Mouse (Mus musculus): ENCODE results near the gene Ogg1. TPM values are rescaled to one million over a fixed set of nuclear protein-coding genes. Genes with fewer than 3 reads are reported as not detected.

Gene Ogg1
- total RNA-seq, 2 experiments from 2014 or later = 9.1 to 10.6 TPM

DNA sequence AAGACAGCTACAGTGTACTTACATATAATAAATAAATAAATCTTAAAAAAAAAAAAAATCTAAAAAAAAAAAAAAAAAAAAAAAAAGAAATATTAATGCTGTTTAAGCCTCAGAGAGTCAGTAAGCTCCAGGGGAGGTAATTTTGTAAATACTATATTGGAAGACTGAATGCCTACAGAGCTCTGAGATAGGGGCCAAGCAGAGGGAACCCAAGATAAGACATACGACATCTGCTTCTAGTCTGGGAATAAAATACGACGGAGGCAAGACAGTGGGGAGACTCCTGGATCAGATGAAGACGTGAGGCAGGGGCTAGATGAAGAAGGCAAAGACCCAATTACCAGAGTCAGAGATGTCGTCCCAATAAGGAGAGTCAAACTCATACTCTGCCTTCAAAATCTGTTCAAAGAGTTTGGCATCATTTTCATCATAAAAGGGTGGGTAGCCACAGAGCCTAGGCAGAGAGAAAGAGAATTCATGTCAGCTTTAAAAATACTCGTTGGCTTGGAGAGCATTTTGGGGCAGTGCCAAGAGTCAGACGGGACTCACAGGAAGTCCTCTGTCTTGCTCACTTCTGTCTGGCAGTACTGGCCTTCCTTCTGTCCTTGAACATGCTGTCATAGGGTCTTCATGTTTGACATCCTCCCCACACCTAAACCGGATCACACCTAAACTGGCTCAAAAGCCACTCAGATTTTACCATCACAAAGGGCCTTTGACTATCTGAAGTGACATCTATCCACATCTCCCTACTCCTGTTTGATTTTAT is 10.3 kb downstream of the Ogg1 start:
- no peak overlapping the region for H3K4me3 ChIP-seq
- TF ChIP-seq CTCF (conservative IDR thresholded peaks at IDR 0.05) = no peak
- peak overlapping the region; percentile 48; the same call in 1 of the 2 replicates for H3K27ac ChIP-seq
- no peak for DNase-seq (ENCODE audit: low spot score in 2 of 2)

GRCm38 (mm10) chr6:113341574-113341973 is 14.8 kb downstream of the Ogg1 start:
- H3K27ac ChIP-seq = peak overlapping the region; percentile 82
- TF ChIP-seq CTCF (conservative IDR thresholded peaks at IDR 0.05) = no peak
- peak overlapping the region; percentile 19 for H3K4me3 ChIP-seq
- no peak for DNase-seq (ENCODE audit: low spot score in 2 of 2)

DNA sequence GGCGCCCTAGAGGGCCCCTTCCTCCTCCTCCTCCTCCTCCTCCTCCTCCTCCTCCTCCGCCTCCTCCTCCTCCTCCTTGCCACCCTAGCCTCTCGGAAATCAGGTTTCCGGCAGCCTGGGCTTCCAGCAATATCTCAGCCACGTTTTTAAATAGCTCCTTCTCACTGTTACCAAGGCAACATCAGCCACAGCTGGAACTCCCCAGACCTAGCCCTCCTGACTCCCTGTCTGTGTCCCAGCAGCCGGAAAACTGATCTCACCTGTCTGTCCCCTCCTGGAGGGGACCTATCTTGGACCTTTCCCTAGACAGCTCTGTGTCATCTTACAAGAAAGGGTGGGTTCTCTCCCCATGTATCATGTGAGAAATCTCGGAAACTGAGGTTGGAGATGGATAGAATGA is 15.5 kb downstream of the Ogg1 start:
- no peak for DNase-seq (ENCODE audit: low spot score in 2 of 2)
- Histone ChIP-seq H3K4me3 (peak overlapping the region; percentile 70; the same call in 1 of the 2 replicates), H3K27ac (peak overlapping the region; percentile 92)
- TF ChIP-seq CTCF (conservative IDR thresholded peaks at IDR 0.05) = no peak

GRCm38 (mm10) chr6:113343177-113344092 is 16.7 kb downstream of the Ogg1 start, which contains the start of gene Camk1:
Gene Camk1 (minus strand): TSS chr6:113343984.
- DNase-seq (ENCODE audit: low spot score in 2 of 2) = peak; percentile 53 to 56
- H3K27ac ChIP-seq = peak within 1 kb of the TSS; percentile 92
- TF ChIP-seq CTCF (conservative IDR thresholded peaks at IDR 0.05) = no peak

DNA sequence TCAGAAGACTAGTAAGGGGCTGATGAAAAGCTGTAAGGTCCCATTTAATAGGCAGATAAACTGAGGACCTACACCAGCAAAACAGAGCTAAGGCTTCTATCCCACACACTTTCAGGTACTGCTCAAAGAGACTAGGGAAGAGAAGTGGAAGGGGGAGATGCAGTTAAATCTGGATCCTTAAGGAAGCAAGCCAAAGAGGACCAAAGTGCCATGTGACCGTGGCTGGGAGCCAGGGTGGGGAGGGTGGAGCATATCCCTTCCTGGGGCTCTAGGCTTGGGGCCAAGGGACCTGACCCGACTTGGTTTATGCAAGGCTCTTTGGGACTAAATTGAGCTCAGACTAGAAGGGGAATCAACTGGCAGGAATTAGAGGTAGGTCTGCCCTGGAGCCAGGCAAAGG is 17.5 kb downstream of the Ogg1 start:
- TF ChIP-seq CTCF (conservative IDR thresholded peaks at IDR 0.05) = no peak
- H3K4me3 ChIP-seq = peak overlapping the region; percentile 70; the same call in 1 of the 2 replicates
- peak in 1 of 2 experiments; percentile 35 for DNase-seq (ENCODE audit: low spot score in 2 of 2)
- H3K27ac ChIP-seq = peak overlapping the region; percentile 92

More at GRCm38 (mm10) chr6:113343177-113344092, 16.7 kb downstream of the Ogg1 start, which contains the start of gene Camk1:
- H3K4me3 ChIP-seq = peak within 1 kb of the TSS; percentile 70

GRCm38 (mm10) chr6:113346897-113347296 is 20.1 kb downstream of the Ogg1 start:
- no peak overlapping the region for H3K4me3 ChIP-seq
- DNase-seq (ENCODE audit: low spot score in 2 of 2) = no peak
- no peak for TF ChIP-seq CTCF (conservative IDR thresholded peaks at IDR 0.05)
- H3K27ac ChIP-seq = no peak overlapping the region

DNA sequence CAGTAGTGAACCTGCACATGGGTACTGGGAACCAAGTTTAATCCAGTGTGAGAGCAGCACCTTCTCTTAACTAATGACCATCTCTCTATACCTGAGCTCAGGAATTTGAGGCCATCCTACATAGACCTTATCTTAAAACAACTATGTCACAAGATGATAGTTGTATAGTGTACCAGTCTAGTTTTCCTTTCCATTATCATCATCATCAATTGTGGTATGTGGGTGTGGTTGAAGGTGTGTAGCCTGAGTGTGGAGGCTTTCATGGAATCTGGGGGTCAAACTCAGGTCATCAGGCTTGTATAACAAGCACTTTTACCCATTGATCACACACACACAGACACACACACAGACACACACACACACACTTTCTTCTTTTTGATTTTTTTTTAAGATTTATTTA is 23.8 kb downstream of the Ogg1 start:
- no peak for DNase-seq (ENCODE audit: low spot score in 2 of 2)
- no peak for TF ChIP-seq CTCF (conservative IDR thresholded peaks at IDR 0.05)
- Histone ChIP-seq H3K4me3 (no peak overlapping the region), H3K27ac (no peak overlapping the region)

DNA sequence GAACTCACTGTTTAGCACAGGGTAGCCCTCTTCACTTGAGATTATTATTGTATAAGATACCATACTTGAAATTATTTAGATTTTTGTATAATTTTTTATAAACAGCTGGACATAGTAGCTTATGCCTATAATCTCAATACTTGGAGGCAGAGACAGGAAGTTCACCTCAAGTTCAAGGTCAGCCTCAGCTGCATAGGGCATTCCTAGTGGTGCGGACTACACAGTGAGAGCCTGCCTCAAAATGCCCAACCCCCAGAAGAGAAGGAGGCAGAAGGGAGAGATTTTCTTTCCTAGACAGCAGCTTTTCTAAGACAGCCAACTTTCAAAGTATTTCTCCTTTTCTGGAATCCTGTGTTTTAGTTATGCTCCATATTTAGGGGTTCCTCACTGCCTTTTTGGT is 24.4 kb downstream of the Ogg1 start:
- no peak for DNase-seq (ENCODE audit: low spot score in 2 of 2)
- Histone ChIP-seq H3K4me3 (no peak overlapping the region), H3K27ac (no peak overlapping the region)
- TF ChIP-seq CTCF (conservative IDR thresholded peaks at IDR 0.05) = no peak

DNA sequence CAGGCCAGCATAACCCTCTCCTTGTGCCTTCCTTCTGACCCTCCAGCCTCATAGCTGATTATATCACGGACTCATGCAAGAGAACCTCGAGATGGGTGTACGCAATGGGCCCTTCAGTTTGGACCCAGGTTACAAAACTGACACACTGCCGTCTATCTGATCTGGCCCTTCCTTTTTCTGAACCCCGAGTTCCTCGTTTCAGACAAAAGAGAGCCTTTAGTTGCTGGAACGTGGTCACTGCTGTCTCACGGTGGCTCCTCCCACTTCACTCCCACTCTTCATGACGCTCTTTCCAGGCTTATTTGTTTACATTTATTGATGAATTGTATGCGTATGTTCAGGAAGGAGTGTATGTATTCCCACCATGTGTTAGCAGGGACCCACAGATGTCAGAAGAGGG is 24.9 kb downstream of the Ogg1 start:
- TF ChIP-seq CTCF (conservative IDR thresholded peaks at IDR 0.05) = no peak
- DNase-seq (ENCODE audit: low spot score in 2 of 2) = no peak

DNA sequence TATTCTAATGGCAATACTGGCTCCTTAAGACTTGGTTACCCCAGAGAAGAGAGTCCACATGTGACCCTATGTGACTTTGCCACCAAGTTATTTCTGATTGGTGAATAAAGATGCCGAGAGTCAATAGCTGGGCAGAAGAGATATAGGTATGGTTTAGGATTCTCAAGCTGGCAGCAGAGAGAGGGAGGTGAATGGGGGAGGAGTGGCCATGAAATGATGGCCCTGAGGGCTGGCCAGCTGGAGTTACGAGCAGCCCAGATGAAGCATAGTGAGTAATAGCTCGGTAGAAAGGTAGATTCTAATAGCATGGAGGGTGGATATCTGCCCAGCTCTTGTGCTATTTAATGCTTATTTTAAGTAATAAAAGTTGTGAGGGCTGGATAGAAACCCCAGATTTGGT is 26.0 kb downstream of the Ogg1 start:
- H3K27ac ChIP-seq = no peak overlapping the region
- DNase-seq (ENCODE audit: low spot score in 2 of 2) = no peak
- no peak overlapping the region for H3K4me3 ChIP-seq
- no peak for TF ChIP-seq CTCF (conservative IDR thresholded peaks at IDR 0.05)

More for the DNA sequence above, 24.9 kb downstream of the Ogg1 start:
- Histone ChIP-seq H3K4me3 (no peak overlapping the region), H3K27ac (no peak overlapping the region)

- Histone ChIP-seq H3K4me3 (no peak overlapping the region), H3K27ac (no peak overlapping the region)
- no peak for DNase-seq (ENCODE audit: low spot score in 2 of 2)
- TF ChIP-seq CTCF (conservative IDR thresholded peaks at IDR 0.05) = no peak
These were observed 26.9 kb downstream of the Ogg1 start for GRCm38 (mm10) chr6:113353696-113354095.

DNA sequence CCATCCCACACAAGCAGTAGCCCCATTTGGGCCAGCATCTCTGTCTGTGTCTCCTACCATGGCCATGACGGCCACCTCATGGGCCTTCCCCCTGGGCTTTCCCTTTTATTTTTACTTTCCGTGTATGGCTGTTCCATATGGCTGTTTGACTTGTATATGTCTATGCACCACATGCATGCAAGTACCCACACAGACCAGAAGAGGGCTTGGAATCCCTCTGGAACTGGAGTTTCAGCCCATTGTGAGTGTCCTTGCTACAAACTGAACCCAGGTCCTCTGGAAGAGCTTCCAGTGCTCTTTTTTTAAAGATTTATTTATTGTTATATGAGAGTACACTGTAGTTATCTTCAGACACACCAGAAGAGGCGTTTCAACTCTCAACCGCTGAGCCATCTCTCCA is 34.7 kb downstream of the Ogg1 start:
- no peak overlapping the region for H3K4me3 ChIP-seq
- TF ChIP-seq CTCF (conservative IDR thresholded peaks at IDR 0.05) = peak; percentile 36
- DNase-seq (ENCODE audit: low spot score in 2 of 2) = no peak
- H3K27ac ChIP-seq = no peak overlapping the region

- no peak for DNase-seq (ENCODE audit: low spot score in 2 of 2)
- H3K4me3 ChIP-seq = no peak overlapping the region
- no peak overlapping the region for H3K27ac ChIP-seq
- no peak for TF ChIP-seq CTCF (conservative IDR thresholded peaks at IDR 0.05)
These were observed 35.5 kb downstream of the Ogg1 start for GRCm38 (mm10) chr6:113362241-113362640.
